Mouse (Mus musculus): ENCODE results near the gene Fam83f.
"Not testable (repeated sequence)": the region's sequence is repeated elsewhere in the genome, so short reads cannot be mapped to it uniquely, and the experiment has no call there.

Gene Fam83f

GRCm38 (mm10) chr15:80705828-80706549, 34.3 kb downstream of the Fam83f start:
- peak; percentile 72 to 79 for DNase-seq (ENCODE audit: low spot score in 2 of 2)

DNA sequence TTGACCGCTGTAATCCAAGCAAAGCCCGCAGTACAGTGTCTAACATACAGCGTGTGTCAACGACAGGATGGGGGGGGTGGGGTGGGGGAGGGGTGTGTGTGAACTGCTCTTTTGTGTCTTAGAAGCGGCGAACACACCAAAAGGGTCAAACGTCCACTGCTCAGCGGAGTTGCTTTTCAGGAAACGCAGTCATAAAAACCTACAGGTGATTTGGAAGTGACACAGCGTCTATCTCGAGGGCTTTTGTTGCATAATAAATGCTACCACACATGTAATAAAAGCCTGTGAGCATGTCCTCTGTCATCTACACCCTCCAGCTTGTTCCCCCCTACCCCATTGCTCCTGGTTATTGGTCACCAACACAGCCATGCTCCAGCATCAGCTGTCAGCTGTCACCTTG, 34.9 kb downstream of the Fam83f start:
- DNase-seq (ENCODE audit: low spot score in 2 of 2): no peak

- DNase-seq (ENCODE audit: low spot score in 2 of 2): peak in 1 of 2 experiments; percentile 66
These were observed 35.4 kb downstream of the Fam83f start for GRCm38 (mm10) chr15:80707088-80707487.

DNA sequence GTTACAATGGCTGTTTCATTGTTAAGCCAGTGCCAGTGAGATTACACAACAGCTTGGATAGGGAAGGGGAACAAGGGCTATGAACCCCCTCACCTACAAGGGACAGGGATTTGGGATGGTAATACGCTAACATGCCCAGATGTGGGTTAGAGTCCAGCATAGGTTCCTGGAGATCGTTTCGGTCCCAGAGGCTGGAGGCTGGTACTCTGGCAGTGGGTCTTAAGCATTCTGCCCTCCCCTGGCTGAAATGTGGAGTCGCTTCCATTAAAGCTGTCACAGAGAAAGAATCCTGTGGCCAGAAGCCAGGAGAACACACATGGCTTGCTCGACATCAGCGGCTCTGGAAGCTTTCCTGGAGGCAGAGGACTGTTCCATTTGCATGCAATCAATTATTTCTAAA, 37.9 kb downstream of the Fam83f start:
- DNase-seq (ENCODE audit: low spot score in 2 of 2): peak in 1 of 2 experiments; percentile 46

DNA sequence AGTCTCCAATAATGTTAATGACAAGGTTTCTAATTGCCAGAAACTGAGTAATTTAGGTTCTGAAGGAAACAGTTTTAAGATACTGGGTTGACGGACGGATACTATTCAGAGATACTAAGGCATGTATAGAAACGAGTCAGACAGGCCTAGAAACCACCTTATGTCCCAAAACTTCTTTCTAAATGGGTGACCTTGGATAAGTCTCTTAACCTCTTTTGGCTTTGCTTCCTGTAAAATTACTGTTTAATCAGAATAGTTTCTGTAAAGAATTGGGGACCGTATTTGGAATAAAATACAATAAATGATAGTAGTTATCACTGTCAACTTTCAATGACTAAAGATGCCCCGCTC, 38.6 kb downstream of the Fam83f start:
- DNase-seq (ENCODE audit: low spot score in 2 of 2): no peak

GRCm38 (mm10) chr15:80710608-80711363, 39.1 kb downstream of the Fam83f start, which contains the start of gene Tnrc6b:
Tnrc6b (plus strand) TSS chr15:80711313.
- DNase-seq (ENCODE audit: low spot score in 2 of 2): peak; percentile 97 to 99

GRCm38 (mm10) chr15:80711401-80712151, 39.9 kb downstream of the Fam83f start:
- peak in 1 of 2 experiments; percentile 36 for DNase-seq (ENCODE audit: low spot score in 2 of 2)

DNA sequence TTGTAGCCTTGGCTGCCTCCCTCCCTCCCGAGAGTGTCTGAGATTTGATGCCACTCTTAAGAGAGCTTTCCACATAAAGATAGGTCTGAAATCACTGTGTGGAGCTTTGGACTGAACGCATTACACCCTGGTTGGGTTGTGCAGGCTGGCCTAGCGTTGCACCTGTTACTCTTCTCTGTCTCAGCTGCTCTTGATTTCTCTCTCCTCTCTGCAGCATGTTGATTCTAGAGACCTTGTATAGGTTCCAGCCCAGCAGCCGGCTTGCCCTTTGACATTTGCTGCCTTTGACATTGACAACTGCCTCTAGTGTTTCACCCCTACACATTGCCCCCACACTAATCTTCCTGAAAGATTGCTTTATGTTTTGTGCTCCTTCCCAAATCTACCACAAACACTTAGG, 42.7 kb downstream of the Fam83f start:
- DNase-seq (ENCODE audit: low spot score in 2 of 2): no peak

- DNase-seq (ENCODE audit: low spot score in 2 of 2): no peak
These were observed 45.0 kb downstream of the Fam83f start for GRCm38 (mm10) chr15:80716631-80717135.

- peak in 1 of 2 experiments; percentile 36 for DNase-seq (ENCODE audit: low spot score in 2 of 2)
These were observed 45.8 kb downstream of the Fam83f start for GRCm38 (mm10) chr15:80717431-80717830.

- no peak for DNase-seq (ENCODE audit: low spot score in 2 of 2)
These were observed 48.6 kb downstream of the Fam83f start for GRCm38 (mm10) chr15:80720249-80720648.

DNA sequence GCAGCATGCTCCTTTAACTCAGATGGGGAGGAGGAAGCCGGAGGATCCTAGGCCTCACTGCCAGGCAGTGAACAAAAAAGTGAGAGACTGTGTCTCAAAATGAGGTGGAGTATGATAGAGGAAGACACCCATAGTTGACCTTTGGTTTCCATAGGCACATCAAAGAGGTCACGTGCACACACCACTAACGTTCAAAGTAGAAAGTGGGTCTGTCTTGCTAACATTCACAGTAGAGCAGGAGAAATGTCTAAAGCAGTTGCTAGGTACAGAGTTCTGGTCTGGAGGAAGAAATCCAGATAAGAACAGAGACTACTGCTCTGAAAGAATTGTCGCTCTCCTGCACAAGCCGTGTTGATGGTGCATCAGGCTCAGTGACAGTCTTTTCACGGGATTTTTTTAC, 50.2 kb downstream of the Fam83f start:
- DNase-seq (ENCODE audit: low spot score in 2 of 2): no peak

GRCm38 (mm10) chr15:80722366-80722765, 50.7 kb downstream of the Fam83f start:
- DNase-seq (ENCODE audit: low spot score in 2 of 2): no peak

DNA sequence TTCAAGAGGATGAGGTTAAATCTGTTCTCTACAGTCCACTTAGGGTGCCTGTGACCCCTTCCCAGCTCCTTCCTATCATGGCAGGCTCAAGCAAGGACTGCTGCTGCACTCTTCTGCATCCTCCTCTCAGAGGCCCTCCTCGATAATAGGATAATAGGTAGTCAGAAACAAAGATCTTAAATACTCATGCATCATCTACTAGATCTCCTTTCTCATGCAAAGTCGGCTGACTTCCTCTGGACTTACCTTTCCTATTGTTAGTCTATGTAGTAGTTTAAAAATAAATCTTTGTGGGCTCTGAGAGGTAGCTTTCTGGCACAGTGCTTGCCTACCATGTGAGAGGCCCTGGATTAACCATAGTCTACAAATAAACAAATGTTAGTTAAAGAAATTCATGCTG, 57.8 kb downstream of the Fam83f start:
- no peak for DNase-seq (ENCODE audit: low spot score in 2 of 2)

- DNase-seq (ENCODE audit: low spot score in 2 of 2): no peak
These were observed 59.4 kb downstream of the Fam83f start for GRCm38 (mm10) chr15:80731043-80731442.

DNA sequence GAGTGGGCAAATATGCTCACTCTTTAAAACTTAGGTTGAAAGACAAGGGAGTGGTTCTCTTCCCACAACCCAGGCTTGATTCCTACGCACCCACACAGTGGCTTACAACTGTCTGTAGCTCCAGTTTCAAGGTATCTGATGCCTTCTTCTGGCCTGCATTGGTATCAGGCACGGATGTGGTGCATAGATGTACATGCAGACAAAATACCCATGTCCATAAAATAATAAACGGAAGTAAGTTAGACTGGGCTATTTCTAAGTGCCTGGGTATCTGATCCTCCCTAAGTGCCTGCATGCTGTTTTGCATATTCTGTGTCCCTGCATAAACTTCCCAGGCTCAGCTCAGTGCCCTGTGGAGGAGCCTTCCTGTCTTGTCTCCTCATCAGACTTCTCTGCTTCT, 59.9 kb downstream of the Fam83f start:
- no peak for DNase-seq (ENCODE audit: low spot score in 2 of 2)

DNA sequence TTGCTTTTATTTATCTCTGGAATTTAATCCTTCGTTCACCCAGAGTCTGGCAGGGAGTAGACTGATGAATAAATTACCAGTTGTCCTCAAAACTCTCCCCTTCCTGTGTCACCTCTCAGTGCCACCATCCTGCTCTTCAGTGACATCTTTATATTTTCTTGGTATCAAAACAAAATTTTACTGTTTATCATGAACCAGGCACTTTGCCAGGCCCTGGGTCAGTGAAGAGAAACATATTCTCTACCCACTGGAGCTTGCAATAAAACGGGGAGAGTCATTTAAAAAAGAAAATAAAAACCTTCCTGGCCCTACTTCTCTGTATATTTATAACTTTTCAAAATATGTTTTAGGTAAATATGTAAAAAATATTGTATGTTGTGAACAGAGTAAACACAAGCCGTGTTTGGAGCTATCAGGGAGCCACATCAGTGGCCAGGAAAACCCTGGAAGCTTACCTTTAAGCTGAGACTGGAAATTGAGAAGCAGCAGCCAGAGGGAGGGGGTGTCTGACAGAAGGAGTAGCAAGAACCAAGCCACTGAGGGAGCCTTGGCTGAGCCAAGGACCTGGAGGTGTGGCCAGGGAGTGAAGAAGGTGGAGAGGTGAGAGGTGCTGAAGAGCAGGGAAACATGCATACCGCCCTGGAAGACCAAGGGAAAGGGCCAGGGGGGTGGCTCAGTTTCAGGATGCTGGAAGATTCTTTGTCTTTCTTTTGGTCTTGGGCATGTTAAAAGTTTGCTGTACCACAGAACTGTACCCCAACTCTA, 60.8 kb downstream of the Fam83f start:
- DNase-seq (ENCODE audit: low spot score in 2 of 2): no peak

GRCm38 (mm10) chr15:80735300-80735699, 63.7 kb downstream of the Fam83f start:
- DNase-seq (ENCODE audit: low spot score in 2 of 2): no peak

DNA sequence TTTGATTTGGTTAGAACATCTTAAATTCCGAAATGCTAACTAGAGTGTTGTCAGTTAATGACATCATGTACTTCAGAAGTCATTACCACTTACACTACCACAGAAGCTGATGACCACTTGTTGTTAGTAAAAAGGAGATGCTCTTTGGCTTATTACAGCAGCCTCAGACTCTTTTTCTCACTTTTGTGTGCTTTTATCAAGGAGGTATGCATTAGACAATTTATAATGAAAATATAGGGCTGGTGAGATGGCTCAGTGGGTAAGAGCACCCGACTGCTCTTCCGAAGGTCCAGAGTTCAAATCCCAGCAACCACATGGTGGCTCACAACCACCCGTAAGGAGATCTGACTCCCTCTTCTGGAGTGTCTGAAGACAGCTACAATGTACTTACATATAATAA, 64.1 kb downstream of the Fam83f start:
- not testable (repeated sequence) for DNase-seq (ENCODE audit: low spot score in 2 of 2)

DNA sequence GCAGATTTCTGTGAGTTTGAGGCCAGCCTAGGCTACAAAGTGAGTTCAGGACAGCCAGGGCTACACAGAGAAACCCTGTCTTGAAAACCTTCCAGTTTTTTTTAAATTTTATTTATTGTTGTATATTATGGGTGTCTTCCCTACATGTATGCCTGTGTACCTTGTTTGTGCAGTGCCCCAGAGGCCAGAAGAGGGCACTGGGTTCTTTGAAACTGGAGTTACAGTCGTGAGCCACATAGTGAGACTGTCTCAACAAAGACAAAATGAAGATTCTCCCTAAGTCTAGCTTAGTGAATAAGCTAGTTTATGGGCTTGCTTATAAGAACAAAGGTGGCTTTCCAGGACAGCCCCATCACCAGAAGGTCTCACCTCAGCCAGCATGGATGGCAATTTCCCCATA, 64.9 kb downstream of the Fam83f start:
- no peak for DNase-seq (ENCODE audit: low spot score in 2 of 2)

DNA sequence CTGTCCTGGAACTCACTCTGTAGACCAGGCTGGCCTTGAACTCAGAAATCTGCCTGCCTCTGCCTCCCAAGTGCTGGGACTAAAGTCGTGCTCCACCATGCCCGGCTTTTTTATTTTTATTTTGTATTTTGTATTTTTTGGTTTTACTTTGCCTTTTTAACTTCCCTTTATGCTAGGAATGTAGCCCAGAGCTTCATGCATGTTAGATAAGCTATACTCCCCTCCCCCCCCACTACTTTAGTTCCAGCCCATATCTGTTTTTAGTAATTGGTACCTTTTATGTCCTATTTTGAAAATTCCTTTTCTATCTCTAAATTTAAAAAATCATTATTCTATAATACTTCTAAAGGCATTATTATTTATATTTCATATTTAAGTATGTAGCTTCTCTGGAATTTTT, 66.6 kb downstream of the Fam83f start:
- DNase-seq (ENCODE audit: low spot score in 2 of 2): no peak

Data from urinary bladder, postnatal 36 days (tissue).